Mouse (Mus musculus) G1E (cell line): Measurements from ENCODE around the gene Ugt1a6a.

Source experiments
- CTCF ChIP-seq: IDR thresholded peaks from 2 replicates; pipeline ENCODE4 v1.5.1; 2012; ENCODE audit warnings: low read depth, low read length, inconsistent platforms, mixed read lengths
- GATA1 ChIP-seq: IDR thresholded peaks from 2 replicates; pipeline ENCODE4 v1.6.1; 2012; ENCODE audit warnings: borderline replicate concordance, low read length, inconsistent platforms, mixed read lengths
- GATA2 ChIP-seq: IDR thresholded peaks from 2 replicates; pipeline ENCODE4 v1.6.1; 2012; ENCODE audit warnings: low read depth, low read length, inconsistent platforms, borderline replicate concordance
- POLR2AphosphoS5 ChIP-seq: IDR thresholded peaks from 2 replicates; pipeline ENCODE4 v1.6.1; 2012; ENCODE audit warnings: low read depth, low read length, inconsistent platforms; ENCODE audit not compliant: insufficient replicate concordance
- TAL1 ChIP-seq: conservative IDR thresholded peaks from 2 replicates; pipeline ENCODE4 v1.6.1; 2012; ENCODE audit warnings: low read depth, low read length, inconsistent platforms, mixed read lengths

DNA sequence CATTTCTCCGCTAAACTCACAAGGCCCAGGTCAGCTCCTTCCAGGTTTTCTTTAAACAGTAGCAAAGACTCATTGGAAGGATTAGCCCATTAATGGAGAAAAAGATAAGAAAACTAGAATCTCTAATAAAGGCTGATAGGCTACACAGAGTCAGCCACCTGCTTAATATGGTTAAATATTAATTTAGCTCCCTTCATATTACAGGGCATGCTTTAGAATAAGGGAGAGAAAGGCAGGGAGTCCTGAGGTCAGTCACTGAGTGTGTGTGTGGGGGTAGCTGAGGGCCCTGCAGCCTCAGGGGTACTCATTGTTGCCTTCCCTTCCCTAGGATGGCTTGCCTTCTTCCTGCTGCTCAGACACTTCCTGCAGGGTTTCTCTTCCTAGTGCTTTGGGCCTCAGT lies 3.5 kb downstream of the Ugt1a6a start:
- no peak for TF ChIP-seq CTCF
- TF ChIP-seq GATA1, result no peak
- TF ChIP-seq GATA2, result no peak
- no peak for TF ChIP-seq POLR2AphosphoS5
- no peak for TF ChIP-seq TAL1
